Mouse (Mus musculus) forebrain, embryonic 16.5 days (tissue): ENCODE measurements around the gene Itpk1. TPM values are rescaled to one million over a fixed set of nuclear protein-coding genes. Genes with fewer than 3 reads are reported as not detected.
A peak's percentile ranks its signal among the peaks of the same experiment; 100 is the strongest.

ENCODE experiments used
- ATAC-seq: fragments of 200-750 bp; cut with Nextera tagmentation; 2 replicates; pipeline ENCODE4 v1.8.0; 2017; ENCODE audit warnings: mild to moderate bottlenecking, moderate library complexity
- H3K27ac ChIP-seq: fragments of 300-500 bp; sonication (generic); 2 replicates; pipeline ENCODE4 v1.5.1; 2014; ENCODE audit warnings: low read length, control low read depth
- H3K27me3 ChIP-seq: fragments of 300-500 bp; sonication (generic); replicated peaks from 2 replicates; pipeline ENCODE4 v1.6.1; 2014; ENCODE audit warnings: low read length; ENCODE audit not compliant: control insufficient read depth, insufficient read depth
- H3K36me3 ChIP-seq: fragments of 300-500 bp; sonication (generic); 2 replicates; pipeline ENCODE4 v1.6.1; 2014; ENCODE audit not compliant: control insufficient read depth, insufficient read depth
- H3K4me1 ChIP-seq: fragments of 300-500 bp; sonication (generic); replicated peaks from 2 replicates; pipeline ENCODE4 v1.6.1; 2014; ENCODE audit warnings: low read length; ENCODE audit not compliant: control insufficient read depth, insufficient read depth
- H3K4me2 ChIP-seq: fragments of 300-500 bp; sonication (generic); 2 replicates; pipeline ENCODE4 v1.6.1; 2014; ENCODE audit warnings: mild to moderate bottlenecking, low read length, control low read depth
- H3K4me3 ChIP-seq: fragments of 300-500 bp; sonication (generic); replicated peaks from 2 replicates; pipeline ENCODE4 v1.5.1; 2014; ENCODE audit warnings: mild to moderate bottlenecking, low read length, control low read depth
- H3K9ac ChIP-seq: fragments of 300-500 bp; sonication (generic); replicated peaks from 2 replicates; pipeline ENCODE4 v1.6.1; 2014; ENCODE audit warnings: low read depth, low read length, control low read depth
- H3K9me3 ChIP-seq: fragments of 300-500 bp; sonication (generic); 2 replicates; pipeline ENCODE4 v1.6.1; 2016; ENCODE audit warnings: low read length; ENCODE audit not compliant: control insufficient read depth
- WGBS: fragments of 180-500 bp; shearing (Covaris S2); extraction: QIAGEN DNeasy Blood & Tissue Kit; methylation state at CpG from one replicate; pipeline ENCODE4 v1.1.7; 2014; 5-methylcytosine and 5-hydroxymethylcytosine counted together
- polyA plus RNA-seq: library from polyadenylated mRNA; unstranded; fragments of >200 nt; fragmentation: Nextera tagmentation; extraction: Ambion mirVana; gene quantifications from 2 replicates; pipeline ENCODE4 v1.2.1, GENCODE M21; 2015

Itpk1 gene
- polyA plus RNA-seq, 1 experiment from 2014 or later, result 68.7 TPM

DNA sequence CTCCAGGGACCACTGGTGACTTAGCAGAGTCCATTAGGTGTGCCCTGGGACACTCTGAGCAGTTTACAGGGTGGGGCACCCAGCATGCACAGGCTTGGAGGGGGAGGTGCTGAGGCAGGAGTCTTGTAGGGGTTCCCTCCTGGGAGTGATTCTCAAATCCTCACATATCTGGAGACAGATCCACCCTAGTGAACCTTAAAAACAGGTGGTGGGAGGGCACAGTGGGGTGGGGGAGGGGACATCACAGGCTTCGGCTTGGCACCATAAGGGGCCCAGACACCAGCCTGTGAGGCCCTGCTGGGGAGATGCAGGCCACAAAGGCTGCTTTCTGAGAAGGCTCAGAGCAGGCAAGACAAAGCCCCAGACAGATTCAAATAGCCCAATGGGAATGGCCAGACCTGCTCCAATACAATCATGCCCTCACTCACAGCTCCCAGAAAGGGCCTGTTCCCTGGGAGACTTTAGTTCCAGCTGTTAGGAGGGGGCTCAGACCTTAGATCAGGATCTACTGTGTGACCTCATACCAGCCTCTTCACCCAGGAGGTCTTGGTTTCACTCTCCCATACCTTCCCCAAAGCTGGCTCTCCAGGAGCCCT, 6.5 kb downstream of the Itpk1 start:
- Histone ChIP-seq H3K27ac (peak overlapping the region; percentile 31), H3K4me1 (peaks cover 71% of the 10 kb centered on the region), H3K9ac (peak overlapping the region; percentile 31), H3K4me3 (no peak overlapping the region), H3K36me3 (no peaks in the 10 kb centered on the region), H3K27me3 (no peaks in the 10 kb centered on the region), H3K9me3 (no peaks in the 10 kb centered on the region), H3K4me2 (no peak overlapping the region; the same call in 1 of the 2 replicates)
- peak; percentile 31 for ATAC-seq
- 20% methylated on average over 1 of the region's 1 CpGs for WGBS

DNA sequence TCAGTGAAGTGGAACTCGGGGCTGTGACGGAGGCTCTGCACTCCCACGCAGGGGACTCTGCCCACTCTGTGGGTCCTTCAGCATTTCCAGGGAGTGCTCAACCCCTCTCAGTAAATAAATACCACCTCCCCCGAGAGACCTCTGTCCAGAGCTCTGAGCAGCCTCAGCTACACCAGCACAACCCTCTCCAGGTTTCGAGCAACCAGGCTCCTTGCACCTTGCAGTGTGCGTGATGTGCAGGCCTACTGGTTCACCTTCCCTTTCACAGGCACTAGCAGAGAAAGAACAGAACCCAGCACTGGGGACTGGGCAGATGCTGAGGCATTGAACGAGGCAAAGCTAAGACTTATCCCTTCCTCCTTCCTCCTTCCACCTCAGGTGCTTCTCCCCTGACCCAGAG, 7.3 kb downstream of the Itpk1 start:
- Histone ChIP-seq H3K4me1 (peaks cover 63% of the 10 kb centered on the region), H3K9me3 (no peaks in the 10 kb centered on the region), H3K27me3 (no peaks in the 10 kb centered on the region), H3K9ac (0 out of 2 replicates have a peak overlapping the region, but pooled peaks have one; percentile 25), H3K27ac (peak overlapping the region; percentile 10; the same call in 1 of the 2 replicates), H3K4me3 (no peak overlapping the region), H3K4me2 (no peak overlapping the region), H3K36me3 (no peaks in the 10 kb centered on the region)
- 73% methylated on average over 7 of the region's 7 CpGs for WGBS
- ATAC-seq, result no peak

- no peak overlapping the region for H3K9ac ChIP-seq
- H3K36me3 ChIP-seq, result no peaks in the 10 kb centered on the region
- WGBS, result 82% methylated on average over 14 of the region's 14 CpGs
- H3K4me1 ChIP-seq, result peaks cover 61% of the 10 kb centered on the region
- no peaks in the 10 kb centered on the region for H3K9me3 ChIP-seq
- no peak for ATAC-seq
- H3K4me3 ChIP-seq, result no peak overlapping the region
- no peak overlapping the region for H3K27ac ChIP-seq
- no peak overlapping the region for H3K4me2 ChIP-seq
- no peaks in the 10 kb centered on the region for H3K27me3 ChIP-seq
Observed at GRCm38 (mm10) chr12:102696635-102697354, 7.9 kb downstream of the Itpk1 start.

GRCm38 (mm10) chr12:102695369-102696239, 9.1 kb downstream of the Itpk1 start:
- no peak overlapping the region for H3K27ac ChIP-seq
- no peak overlapping the region for H3K9ac ChIP-seq
- no peak overlapping the region for H3K4me3 ChIP-seq
- H3K36me3 ChIP-seq, result no peaks in the 10 kb centered on the region
- peaks cover 54% of the 10 kb centered on the region for H3K4me1 ChIP-seq
- WGBS, result 57% methylated on average over 18 of the region's 18 CpGs
- H3K9me3 ChIP-seq, result no peaks in the 10 kb centered on the region
- no peaks in the 10 kb centered on the region for H3K27me3 ChIP-seq
- no peak; the same call in 1 of the 2 replicates for ATAC-seq
- no peak overlapping the region for H3K4me2 ChIP-seq

GRCm38 (mm10) chr12:102691761-102692160, 13.0 kb downstream of the Itpk1 start:
- no peak for ATAC-seq
- no peak overlapping the region for H3K27ac ChIP-seq
- no peaks in the 10 kb centered on the region for H3K27me3 ChIP-seq
- peaks cover 21% of the 10 kb centered on the region for H3K4me1 ChIP-seq
- WGBS, result 70% methylated on average over 6 of the region's 7 CpGs
- H3K36me3 ChIP-seq, result no peaks in the 10 kb centered on the region
- no peak overlapping the region for H3K9ac ChIP-seq
- H3K4me2 ChIP-seq, result no peak overlapping the region
- H3K9me3 ChIP-seq, result no peaks in the 10 kb centered on the region
- H3K4me3 ChIP-seq, result no peak overlapping the region

- ATAC-seq, result no peak
- Histone ChIP-seq H3K36me3 (no peaks in the 10 kb centered on the region), H3K27me3 (no peaks in the 10 kb centered on the region), H3K4me2 (no peak overlapping the region), H3K4me1 (peaks cover 17% of the 10 kb centered on the region), H3K9me3 (no peaks in the 10 kb centered on the region), H3K4me3 (no peak overlapping the region), H3K27ac (no peak overlapping the region), H3K9ac (no peak overlapping the region)
- WGBS, result 80% methylated on average over 11 of the region's 11 CpGs
Observed at GRCm38 (mm10) chr12:102691180-102691579, 13.6 kb downstream of the Itpk1 start.

DNA sequence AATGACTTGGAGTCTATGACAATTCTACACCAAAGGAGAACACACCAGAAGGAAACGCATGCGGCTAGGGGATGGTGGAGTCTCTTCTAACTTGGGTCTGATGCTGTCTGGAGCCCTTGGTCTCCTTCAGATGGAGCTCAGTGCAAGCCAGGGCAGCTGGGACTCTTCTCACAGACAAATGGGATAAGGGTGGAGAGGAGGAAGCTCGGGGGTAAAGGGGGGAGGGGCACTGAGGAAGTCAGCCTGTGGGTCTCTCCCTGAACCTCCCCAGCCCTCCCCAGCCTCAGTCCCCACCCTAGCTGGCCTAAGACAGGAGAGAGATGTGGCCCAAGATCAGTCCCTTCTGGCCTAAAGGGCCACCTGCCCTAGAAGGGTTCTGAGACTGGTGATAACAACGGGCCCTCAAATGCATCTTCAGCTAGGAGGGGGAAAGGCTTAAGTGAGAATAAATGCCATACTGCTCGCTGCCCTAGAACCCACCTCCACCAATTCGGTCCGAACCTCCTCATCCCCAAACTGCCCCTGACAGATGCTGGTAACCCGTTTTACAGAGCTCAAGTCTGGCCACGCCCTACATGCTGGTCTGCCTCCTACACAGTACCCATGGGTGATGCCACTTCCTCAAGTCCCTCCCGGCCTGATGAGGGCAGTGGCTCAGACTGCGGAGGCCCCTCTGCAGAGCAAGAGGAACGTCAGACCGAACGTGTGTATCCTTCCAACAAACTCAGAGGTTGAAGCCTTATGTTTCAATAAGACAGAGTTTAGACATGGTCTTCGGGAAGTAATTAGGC, 14.8 kb downstream of the Itpk1 start:
- Histone ChIP-seq H3K4me1 (peaks cover 18% of the 10 kb centered on the region), H3K9me3 (no peaks in the 10 kb centered on the region), H3K4me3 (no peak overlapping the region), H3K36me3 (no peaks in the 10 kb centered on the region), H3K4me2 (no peak overlapping the region), H3K27me3 (no peaks in the 10 kb centered on the region), H3K27ac (no peak overlapping the region), H3K9ac (no peak overlapping the region)
- ATAC-seq, result no peak
- 88% methylated on average over 15 of the region's 15 CpGs for WGBS

DNA sequence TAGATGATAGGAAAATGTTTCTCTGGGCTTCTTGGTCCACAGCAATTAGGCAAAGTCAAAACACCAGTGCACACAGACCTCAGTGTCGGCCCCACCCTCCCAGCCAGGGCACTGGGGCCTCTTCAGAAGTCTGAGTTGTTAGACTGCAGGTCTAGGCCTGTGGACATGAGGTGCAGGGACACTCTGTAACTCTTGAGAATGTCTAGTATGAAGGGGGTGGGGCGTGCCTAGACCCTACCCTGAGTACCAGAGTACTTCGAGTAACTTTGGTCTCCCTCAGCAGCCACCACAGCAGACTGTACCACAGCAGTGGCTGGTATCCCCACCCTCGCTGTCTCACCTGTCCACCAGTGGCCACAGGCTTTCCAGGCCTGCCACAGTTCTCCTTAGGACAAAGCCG, 18.4 kb downstream of the Itpk1 start:
- H3K27ac ChIP-seq, result no peak overlapping the region; the same call in 1 of the 2 replicates
- H3K4me2 ChIP-seq, result no peak overlapping the region
- no peaks in the 10 kb centered on the region for H3K9me3 ChIP-seq
- no peak overlapping the region for H3K4me3 ChIP-seq
- 95% methylated on average over 5 of the region's 5 CpGs for WGBS
- H3K36me3 ChIP-seq, result no peaks in the 10 kb centered on the region
- peaks cover 37% of the 10 kb centered on the region for H3K4me1 ChIP-seq
- no peaks in the 10 kb centered on the region for H3K27me3 ChIP-seq
- no peak overlapping the region for H3K9ac ChIP-seq
- no peak for ATAC-seq
